In the genomic region with DNA sequence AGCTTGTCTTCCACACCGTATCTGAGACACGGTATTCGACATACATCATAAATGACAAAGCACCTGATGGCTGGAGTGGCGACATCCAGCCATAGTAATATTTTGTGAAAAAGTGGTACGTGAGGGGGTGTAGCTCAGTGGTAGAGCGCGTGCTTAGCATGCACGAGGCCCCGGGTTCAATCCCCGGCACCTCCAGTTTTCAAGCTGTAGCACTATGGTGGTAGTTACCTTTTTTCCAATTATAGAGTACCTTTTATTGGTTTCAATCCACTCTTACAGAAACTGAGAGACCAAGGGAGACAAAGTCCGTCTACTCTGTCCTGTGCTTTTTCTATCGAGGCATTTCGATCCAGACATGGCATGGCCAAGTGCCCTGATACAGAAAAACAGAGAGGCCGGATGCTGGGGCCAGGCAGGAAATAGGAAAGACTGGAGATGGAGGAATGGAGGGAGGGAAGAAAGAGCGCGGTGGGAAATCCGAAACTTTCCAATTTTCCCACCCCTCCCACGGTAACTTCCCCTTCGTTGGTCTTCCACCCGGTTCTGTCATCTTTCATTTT, we compare ENCODE assay signal across 8 mouse cellular contexts. TPM values are rescaled to one million over a fixed set of nuclear protein-coding genes. Genes with fewer than 3 reads are reported as not detected.
DNase-seq lines count a peak whose midpoint lies in the region; ATAC-seq lines count a peak whose summit lies in the region.

No protein-coding gene starts in this region.

- H3K9me3 ChIP-seq in intestine, embryonic 14.5 days (ENCODE audit: control insufficient read depth, low read length) = no peaks in the 10 kb centered on the region

- peak; percentile 75 for DNase-seq in adrenal gland, adult 8-10 months
- DNase-seq in embryo, embryonic 11 days = peak; percentile 88
- DNase-seq in gastrocnemius, postnatal 25 days = peak; percentile 56
- peak; percentile 96 for DNase-seq in intestine, embryonic 14.5 days (ENCODE audit: low spot score)
- DNase-seq in left cerebral cortex, postnatal 14 days (ENCODE audit: low spot score in 2 of 2) = peak; percentile 91 to 93
- peak; percentile 87 for DNase-seq in right cerebral cortex, postnatal 25 days
- peak; percentile 90 for DNase-seq in yolk sac, embryonic 10.5 days (ENCODE audit: low spot score)

- peak overlapping the region; percentile 69 for H3K4me2 ChIP-seq in intestine, embryonic 14.5 days (ENCODE audit: low read length)

- peak overlapping the region; percentile 48 for H3K4me3 ChIP-seq in intestine, embryonic 14.5 days (ENCODE audit: low read depth, low read length)

- peak; percentile 97 for ATAC-seq in intestine, embryonic 14.5 days (replicated peaks; ENCODE audit: low FRiP score, low TSS enrichment, low read depth)
- ATAC-seq in megakaryocyte-erythroid progenitor cell, adult 5-6 weeks (replicated peaks; ENCODE audit: low FRiP score, low TSS enrichment, poor library complexity, severe bottlenecking) = peak; percentile 91

- H3K4me1 ChIP-seq in intestine, embryonic 14.5 days (replicated peaks; ENCODE audit: control insufficient read depth, insufficient read depth, low read length) = no peaks in the 10 kb centered on the region

- H3K27ac ChIP-seq in intestine, embryonic 14.5 days (ENCODE audit: low read depth) = no peak overlapping the region

- H3K27me3 ChIP-seq in intestine, embryonic 14.5 days (replicated peaks; ENCODE audit: control insufficient read depth, insufficient read depth, low read length) = no peaks in the 10 kb centered on the region

- under 1% methylated on average over 20 of the region's 20 CpGs for WGBS in intestine, embryonic 14.5 days

- H3K9ac ChIP-seq in intestine, embryonic 14.5 days (ENCODE audit: low read length) = peak overlapping the region; percentile 45

- H3K36me3 ChIP-seq in intestine, embryonic 14.5 days (ENCODE audit: control insufficient read depth, insufficient read depth, low read length) = no peaks in the 10 kb centered on the region

- intact Hi-C loops in left cerebral cortex, postnatal 14 days (cut with DNase I) = loop anchor here (5.0 kb wide), 1 partner anchor 35 kb away; no protein-coding TSS in a partner anchor

RNA-seq across cellular contexts. Expression of a gene that starts 43.3 kb away (rescaled TPM):
- 10 to 100 TPM; 46.8 to 54.3 (median 52.6) TPM for total RNA-seq in adrenal gland, adult 8-10 months (2022)
- 10 to 100 TPM; 20.6 to 24.7 TPM for total RNA-seq in gastrocnemius, postnatal 25 days (2021)
- 167 and 169 TPM in 2 replicates for polyA plus RNA-seq in intestine, embryonic 14.5 days (2014; fragmentation: Nextera tagmentation; extraction: Ambion mirVana)
- total RNA-seq in left cerebral cortex, postnatal 14 days (2021) = 10 to 100 TPM; 35.7 to 42.3 TPM
- 97.9 and 102 TPM in 2 replicates for total RNA-seq in megakaryocyte-erythroid progenitor cell, adult 5-6 weeks (2014; fragmentation: Nextera tagmentation)
- 159 and 225 TPM in 2 replicates for total RNA-seq in megakaryocyte-erythroid progenitor cell, adult 5-6 weeks (2017)
